Mouse (Mus musculus) megakaryocyte, embryonic 14.5 days (primary cell): ENCODE measurements at regions not wholly inside any gene's neighbourhood (a gene's known extent, or its start where the extent isn't known, plus 50 kb on each side); places are given as distances from the start of the nearest gene placed in this dataset.

Source experiments
- FLI1 ChIP-seq: IDR thresholded peaks from 2 replicates; pipeline ENCODE4 v1.6.1; 2012; ENCODE audit warnings: low read length, inconsistent platforms, mixed read lengths
- GATA1 ChIP-seq: IDR thresholded peaks from 3 replicates; pipeline ENCODE4 v1.6.1; 2012; ENCODE audit warnings: mixed read lengths, low read length, inconsistent platforms, borderline replicate concordance

- no peak for TF ChIP-seq GATA1
- TF ChIP-seq FLI1: no peak
Measured at GRCm38 (mm10) chr6:108973701-108974100, 145.3 kb downstream of the Edem1 start.
